Mouse (Mus musculus) gonadal fat pad, adult 2 months (tissue): ENCODE measurements at regions not wholly inside any gene's neighbourhood (a gene's known extent, or its start where the extent isn't known, plus 50 kb on each side); places are given as distances from the start of the nearest gene placed in this dataset.

Source experiments
- DNase-seq: peaks from one replicate; pipeline ENCODE4 v3.0.0-alpha.2; 2012; ENCODE audit warnings: low read depth

DNA sequence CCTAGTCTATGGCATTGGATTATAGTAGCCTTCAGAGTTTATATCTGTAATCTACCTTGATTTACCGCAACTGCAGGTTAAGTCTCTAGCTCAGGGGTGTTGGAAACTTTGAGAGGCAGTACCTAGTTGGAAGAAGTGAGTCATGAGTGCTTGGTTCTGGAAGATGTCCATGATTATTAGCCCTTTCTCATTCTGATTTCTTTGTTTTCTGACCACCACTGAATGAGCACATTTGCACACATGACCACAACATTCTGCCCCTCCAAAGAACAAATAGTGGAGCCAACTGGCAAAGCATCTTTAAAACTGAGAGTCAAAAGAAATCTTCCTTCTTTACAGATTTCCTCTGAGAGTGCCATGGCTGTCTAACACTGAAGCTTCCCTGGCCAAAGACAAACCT is 95.5 kb upstream of the Dcn start:
- no peak for DNase-seq

DNA sequence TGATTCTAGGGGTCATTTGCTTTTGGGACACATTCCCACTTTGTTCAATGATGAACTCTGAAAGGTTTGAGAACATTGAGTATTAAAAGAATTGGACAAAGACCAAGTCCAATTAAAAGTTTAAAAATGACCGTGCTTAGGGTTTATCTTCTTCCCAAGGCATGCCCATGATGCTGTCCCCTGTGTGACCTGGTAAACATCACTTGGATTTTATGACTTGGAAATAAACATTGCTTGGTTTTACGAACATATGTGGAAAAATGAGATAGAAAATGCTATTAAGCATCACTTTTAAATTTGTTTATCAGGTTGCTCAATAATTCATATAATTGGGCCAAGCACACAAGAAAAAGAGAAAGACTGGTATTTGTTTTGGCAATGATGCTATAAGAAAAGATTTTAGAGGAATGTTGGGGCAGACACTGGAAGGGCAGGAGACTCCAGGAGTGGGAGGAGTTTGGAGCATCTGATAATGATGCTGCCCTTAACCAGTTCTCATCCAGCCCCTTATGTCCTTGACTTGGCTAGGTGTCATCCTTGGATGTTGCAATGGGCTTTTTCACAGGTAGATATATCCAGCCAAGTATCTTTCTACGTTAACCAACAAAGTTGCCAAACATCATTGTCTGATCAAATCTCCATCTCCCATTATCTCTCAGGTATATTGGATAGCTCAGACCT is 92.1 kb upstream of the Dcn start:
- no peak for DNase-seq

DNA sequence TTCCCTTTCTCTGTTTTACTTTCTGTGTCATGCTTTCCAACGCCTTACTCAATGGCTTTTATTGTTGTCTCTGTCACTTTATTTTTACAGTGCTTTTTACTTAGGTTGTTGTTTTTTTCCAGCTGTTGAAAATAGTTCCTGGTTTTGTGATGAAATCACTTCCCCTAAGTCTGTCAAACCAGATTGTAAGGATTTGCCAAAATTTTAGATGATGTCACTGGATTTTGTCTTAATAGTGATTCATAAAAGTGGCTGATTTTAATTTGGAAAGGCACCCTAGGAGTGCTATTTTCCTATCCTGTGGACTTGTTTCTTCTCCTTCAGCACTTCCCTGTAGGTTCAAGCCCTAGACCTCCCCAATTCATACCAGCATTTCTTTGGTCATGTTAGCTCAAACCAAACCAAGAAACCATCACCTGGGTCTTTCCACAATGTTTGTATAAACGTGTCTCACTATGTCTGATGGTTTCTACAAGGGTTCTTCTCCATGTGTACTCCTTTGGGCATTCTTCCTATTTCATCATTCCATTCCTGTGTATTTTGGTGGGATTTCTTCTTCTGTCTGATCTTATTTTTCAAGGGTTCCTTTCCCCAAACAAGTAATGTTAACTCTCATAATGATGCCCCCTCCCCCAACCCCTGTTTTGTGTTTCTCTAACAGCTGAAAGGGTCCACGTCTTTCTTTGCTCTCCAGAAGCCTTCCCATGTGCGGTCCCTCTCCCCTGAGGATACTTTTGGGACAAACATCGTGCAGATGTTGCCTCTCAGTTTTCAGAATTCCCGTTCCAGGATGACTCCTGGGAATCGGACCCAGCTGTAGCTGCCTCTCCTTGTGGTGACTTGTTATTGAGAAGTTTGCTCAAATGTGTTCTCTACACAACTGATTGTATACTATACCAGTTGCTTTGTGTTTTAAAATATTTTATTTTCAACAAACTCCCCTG is 89.5 kb upstream of the Dcn start:
- DNase-seq = no peak

DNA sequence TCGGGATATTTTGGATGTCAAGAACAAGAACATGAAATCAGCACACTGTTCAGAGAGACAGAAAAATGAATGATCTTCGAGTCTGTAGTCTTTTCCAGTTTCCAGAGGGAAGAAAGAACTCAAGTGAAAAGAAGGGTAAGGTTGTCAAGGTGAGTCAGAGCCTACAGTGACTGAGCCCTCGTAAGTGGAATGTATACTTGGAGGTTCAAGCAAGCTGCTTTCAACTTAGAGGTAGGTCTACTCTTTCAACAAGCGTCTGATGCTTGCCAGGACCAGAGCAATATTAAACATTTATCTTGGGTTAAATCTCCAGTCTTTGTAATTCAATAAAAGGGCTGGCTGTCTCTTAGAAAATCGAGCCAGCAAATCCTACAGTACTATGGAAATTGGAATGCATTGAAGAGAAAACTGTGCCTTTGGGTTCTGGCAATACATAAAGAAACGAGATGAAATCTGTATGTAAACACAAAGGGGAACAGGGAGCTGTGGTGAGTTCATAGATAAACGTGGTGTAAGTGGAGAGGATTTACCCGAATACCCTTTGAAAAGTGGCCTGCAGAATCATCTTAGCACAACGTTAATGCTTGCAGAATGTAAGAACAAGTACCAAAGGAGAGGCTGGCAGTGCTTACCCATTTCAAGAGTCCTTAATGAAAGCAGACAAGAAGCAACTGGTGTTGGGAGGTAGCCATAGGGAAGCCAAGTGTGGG is 82.2 kb upstream of the Dcn start:
- peak; percentile 40 for DNase-seq

DNA sequence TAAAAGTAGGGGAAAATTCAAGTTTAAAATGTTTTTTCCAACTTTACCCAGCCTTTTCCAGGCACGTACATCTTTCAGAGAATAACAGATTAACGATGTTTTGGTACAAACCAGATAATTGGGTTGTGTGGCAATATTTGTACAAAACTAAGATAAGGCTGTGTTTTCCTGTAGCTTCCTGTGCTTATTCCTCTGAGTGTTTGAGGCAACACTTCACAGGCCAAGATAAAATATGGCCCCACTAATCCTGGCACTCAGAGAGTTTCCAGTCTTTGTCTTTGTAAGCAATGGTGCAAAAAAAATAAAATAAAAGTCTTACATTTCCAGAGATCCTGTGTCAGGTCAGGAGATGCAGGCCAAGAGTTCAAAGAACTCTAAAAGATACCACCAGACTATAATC is 81.5 kb upstream of the Dcn start:
- DNase-seq = no peak

DNA sequence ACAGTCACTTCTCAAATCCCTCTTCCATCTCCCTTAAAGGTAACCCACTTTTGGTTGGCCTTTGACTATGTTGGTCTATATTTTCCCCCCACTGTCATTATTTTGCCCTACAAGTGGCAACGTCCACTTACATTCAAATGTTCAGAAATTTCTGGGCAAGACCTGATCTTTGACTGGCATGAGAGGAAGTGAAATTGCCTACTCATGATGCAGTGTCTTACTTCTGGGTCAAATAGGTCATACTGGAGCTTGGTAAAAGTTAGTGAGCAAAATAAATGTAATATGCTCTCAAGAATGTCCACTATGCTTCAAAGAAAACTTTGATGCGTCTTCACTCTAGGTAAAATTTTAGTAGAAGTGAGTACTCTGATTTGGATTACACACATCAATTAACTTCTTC is 76.9 kb upstream of the Dcn start:
- DNase-seq = no peak

DNA sequence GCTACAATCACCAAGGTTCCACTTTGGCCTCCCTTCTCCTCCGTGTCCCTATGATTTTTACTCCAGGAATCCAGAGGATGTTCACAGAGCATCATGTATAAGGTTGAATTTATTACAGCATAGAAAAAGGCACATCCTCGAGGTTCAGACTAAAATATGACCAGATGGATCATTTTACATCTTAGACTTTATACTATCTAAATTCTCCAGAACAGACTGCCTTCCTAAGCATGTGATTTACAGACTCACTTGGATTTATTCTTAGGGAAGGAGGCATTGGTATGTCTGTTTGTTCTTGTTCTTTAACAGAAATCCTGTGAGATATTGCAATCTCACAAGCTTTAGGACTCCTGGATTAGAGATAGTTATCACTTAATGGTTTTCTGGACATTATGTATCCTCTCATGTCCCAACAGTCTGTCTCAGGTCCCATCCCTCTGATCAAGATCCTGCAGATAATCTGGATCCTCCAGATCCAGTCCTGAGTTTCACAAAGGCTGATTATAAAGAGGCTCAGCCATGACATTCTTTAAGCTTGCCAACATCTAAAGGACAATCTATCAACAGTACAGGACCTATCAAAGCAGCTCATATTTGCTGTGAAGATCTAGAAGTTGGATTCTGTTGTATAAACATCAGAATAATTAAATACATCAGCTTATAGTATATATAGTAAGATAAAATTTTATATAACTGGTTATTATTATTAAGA is 75.2 kb upstream of the Dcn start:
- DNase-seq = no peak

DNA sequence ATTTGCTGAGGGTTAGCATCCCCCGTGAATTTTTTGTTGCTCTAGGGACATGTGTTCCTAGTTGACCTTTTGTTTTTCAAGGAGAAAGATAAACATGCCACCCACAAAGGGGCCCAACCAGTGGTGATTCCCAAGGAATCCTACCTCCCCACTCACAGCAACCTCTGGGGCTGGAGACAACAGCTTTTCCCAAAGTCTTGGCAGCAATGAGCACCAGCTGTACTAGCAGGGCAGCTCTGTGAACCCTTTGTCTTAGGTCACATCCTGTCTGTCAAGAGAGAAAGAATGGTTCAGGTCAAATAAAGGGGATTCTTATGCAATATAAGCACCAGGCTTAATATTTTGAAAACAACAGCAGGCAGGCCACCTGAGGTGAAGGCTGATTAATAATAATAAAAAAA is 70.2 kb upstream of the Dcn start:
- DNase-seq = no peak

DNA sequence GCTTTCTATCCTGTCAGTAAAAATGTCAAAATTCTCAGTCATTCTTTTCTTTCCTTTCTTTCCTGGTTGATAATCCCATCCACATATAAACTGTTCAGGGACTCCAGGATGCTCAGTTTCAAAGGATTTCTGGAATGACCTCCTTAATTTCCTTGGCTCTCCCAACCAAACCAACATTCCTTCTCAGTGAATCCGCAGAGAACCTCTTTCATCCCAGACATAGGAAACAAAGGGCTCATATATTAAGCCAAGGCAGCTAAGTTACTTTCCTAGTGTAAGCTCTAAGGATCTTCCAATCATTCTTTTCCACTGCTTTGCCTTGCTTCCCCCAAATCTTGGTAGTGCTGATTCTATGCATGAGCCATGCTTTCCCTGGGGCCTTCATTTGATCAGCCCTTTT is 69.5 kb upstream of the Dcn start:
- no peak for DNase-seq

DNA sequence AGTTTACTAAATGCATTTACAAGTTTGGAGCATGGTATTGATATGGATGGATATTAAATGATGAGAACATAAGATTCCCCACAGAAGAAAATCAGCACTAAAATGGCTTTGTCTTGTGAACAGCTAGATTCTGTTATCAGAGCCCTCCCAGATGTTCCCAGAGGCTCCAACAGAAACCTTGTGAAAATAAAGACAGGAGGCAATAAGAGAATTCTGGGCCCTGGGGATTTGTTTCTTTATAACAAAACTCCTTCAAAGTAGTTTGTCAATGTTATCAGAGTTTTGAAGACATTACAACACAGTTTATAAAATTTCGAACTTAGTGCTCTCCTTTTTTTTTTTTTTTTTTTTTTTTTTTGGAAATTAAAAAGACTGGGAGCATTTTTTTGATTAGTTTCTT is 56.8 kb upstream of the Dcn start:
- no peak for DNase-seq

DNA sequence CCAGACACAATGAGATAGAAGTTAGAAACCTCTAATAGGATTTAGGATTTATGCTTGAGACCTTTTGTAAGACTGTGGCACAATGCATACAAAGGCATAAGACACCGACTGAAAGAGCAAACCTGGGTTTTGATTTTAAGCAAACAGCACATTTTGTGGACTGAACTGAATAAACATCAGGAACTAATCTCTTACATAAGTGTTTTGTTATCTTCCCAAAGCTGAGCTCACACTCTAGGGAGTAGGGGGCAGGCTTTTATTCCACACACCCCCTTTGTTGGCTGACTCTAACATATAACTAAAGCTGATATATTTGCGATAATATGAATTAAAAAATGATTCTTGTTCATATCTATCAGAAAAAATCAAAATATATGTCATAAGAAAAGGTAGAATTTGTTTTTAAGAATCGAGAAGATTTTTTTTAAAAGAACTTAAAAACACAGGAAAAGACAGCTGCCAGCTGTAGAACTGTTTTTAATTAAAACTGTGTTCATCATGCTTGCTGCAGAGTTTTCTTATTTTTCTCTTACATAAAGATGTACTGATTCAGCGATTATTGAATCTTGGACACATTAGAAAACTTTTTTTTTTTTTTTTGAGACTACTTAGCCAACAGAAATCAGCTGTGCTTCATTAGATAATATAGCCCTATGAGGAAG is 56.2 kb upstream of the Dcn start:
- no peak for DNase-seq
